ENCODE assay signal across 17 mouse cellular contexts in the genomic region with DNA sequence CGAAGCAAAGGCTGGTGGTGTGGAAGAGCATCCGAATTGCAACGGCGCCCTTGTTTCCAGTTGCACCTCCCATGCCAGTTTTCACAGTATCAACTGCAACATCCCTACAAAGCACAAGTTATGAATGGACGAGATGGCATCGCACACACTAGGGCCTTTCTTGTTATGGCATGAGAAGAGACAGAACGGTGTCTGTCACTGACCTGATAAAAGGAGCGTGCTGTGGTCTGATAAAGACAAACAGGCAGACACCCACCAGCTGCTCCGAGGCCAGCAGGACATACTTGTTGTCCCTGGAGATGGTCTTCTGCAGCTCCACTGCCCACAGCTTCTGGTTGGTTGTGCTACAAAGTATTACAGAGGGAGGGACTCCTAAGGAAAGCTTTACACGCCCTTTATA. TPM values are rescaled to one million over a fixed set of nuclear protein-coding genes. Genes with fewer than 3 reads are reported as not detected.
DNase-seq lines count a peak whose midpoint lies in the region; ATAC-seq and TF ChIP-seq lines count a peak whose summit lies in the region.
"Had no signal": no experiment of that assay in that cellular context is flagged by ENCODE, and none has a peak within 500 bp of the region (broad histone marks: within the 10 kb centered on the region; RNA-seq: fewer than 3 reads in every experiment).

No protein-coding gene starts in this region.

- 0 out of 2 replicates have a peak, but pooled peaks have one; percentile 53 for ATAC-seq in intestine, embryonic 15.5 days
- ATAC-seq in intestine, postnatal 0 days = no peak
- peak; percentile 99 for ATAC-seq in liver, embryonic 12.5 days
- no peak for ATAC-seq in hindbrain, embryonic 13.5 days (ENCODE audit: low FRiP score)
- no peak for ATAC-seq in forebrain, embryonic 12.5 days (ENCODE audit: low FRiP score)

- 89% methylated on average over 10 of the region's 10 CpGs for WGBS in intestine, embryonic 15.5 days
- WGBS in intestine, postnatal 0 days = 93% methylated on average over 10 of the region's 10 CpGs
- WGBS in liver, embryonic 12.5 days (ENCODE audit: insufficient replicate concordance) = 31% methylated on average over 10 of the region's 10 CpGs
- 93% methylated on average over 10 of the region's 10 CpGs for WGBS in hindbrain, embryonic 13.5 days
- WGBS in forebrain, embryonic 12.5 days = 92% methylated on average over 10 of the region's 10 CpGs

- no peaks in the 10 kb centered on the region for H3K27me3 ChIP-seq in intestine, embryonic 15.5 days (replicated peaks)
- H3K27me3 ChIP-seq in intestine, postnatal 0 days (replicated peaks; ENCODE audit: control insufficient read depth, insufficient read depth, low read length) = no peaks in the 10 kb centered on the region
- no peaks in the 10 kb centered on the region for H3K27me3 ChIP-seq in liver, embryonic 12.5 days (replicated peaks)
- H3K27me3 ChIP-seq in hindbrain, embryonic 13.5 days = no peaks in the 10 kb centered on the region
- no peaks in the 10 kb centered on the region for H3K27me3 ChIP-seq in forebrain, embryonic 12.5 days
- H3K27me3 ChIP-seq: limb, embryonic 15.5 days; neural tube, embryonic 12.5 days had no signal

- H3K4me3 ChIP-seq in intestine, embryonic 15.5 days (replicated peaks) = no peak overlapping the region
- no peak overlapping the region for H3K4me3 ChIP-seq in intestine, postnatal 0 days (ENCODE audit: low read depth, low read length)
- H3K4me3 ChIP-seq in liver, embryonic 12.5 days = 0 out of 2 replicates have a peak overlapping the region, but pooled peaks have one; percentile 7
- H3K4me3 ChIP-seq in hindbrain, embryonic 13.5 days = no peak overlapping the region
- H3K4me3 ChIP-seq in forebrain, embryonic 12.5 days (replicated peaks) = no peak overlapping the region
- H3K4me3 ChIP-seq: embryonic facial prominence, embryonic 10.5 days; hindbrain, embryonic 10.5 days; limb, embryonic 15.5 days; neural tube, embryonic 12.5 days had no signal

- no peak overlapping the region for H3K4me2 ChIP-seq in intestine, embryonic 15.5 days (replicated peaks)
- H3K4me2 ChIP-seq in intestine, postnatal 0 days (replicated peaks; ENCODE audit: low read depth) = no peak overlapping the region
- H3K4me2 ChIP-seq in liver, embryonic 12.5 days = peak overlapping the region; percentile 64
- no peak overlapping the region for H3K4me2 ChIP-seq in hindbrain, embryonic 13.5 days
- no peak overlapping the region for H3K4me2 ChIP-seq in forebrain, embryonic 12.5 days
- H3K4me2 ChIP-seq: limb, embryonic 15.5 days; neural tube, embryonic 12.5 days had no signal

- no peak for TF ChIP-seq CTCF in intestine, postnatal 0 days (IDR thresholded peaks at IDR 0.05; ENCODE audit: low read depth)

- peaks cover 2% of the 10 kb centered on the region for H3K36me3 ChIP-seq in intestine, embryonic 15.5 days
- peaks cover 58% of the 10 kb centered on the region for H3K36me3 ChIP-seq in intestine, postnatal 0 days (ENCODE audit: control insufficient read depth, insufficient read depth)
- H3K36me3 ChIP-seq in liver, embryonic 12.5 days = peaks cover 82% of the 10 kb centered on the region
- H3K36me3 ChIP-seq in hindbrain, embryonic 13.5 days = peaks cover 73% of the 10 kb centered on the region
- H3K36me3 ChIP-seq in forebrain, embryonic 12.5 days (replicated peaks) = peaks cover 39% of the 10 kb centered on the region

- H3K27ac ChIP-seq in intestine, embryonic 15.5 days = no peak overlapping the region
- H3K27ac ChIP-seq in intestine, postnatal 0 days (ENCODE audit: low read depth, low read length) = no peak overlapping the region
- H3K27ac ChIP-seq in liver, embryonic 12.5 days = peak overlapping the region; percentile 88
- H3K27ac ChIP-seq in hindbrain, embryonic 13.5 days = no peak overlapping the region
- H3K27ac ChIP-seq in forebrain, embryonic 12.5 days = no peak overlapping the region
- H3K27ac ChIP-seq: embryonic facial prominence, embryonic 10.5 days; hindbrain, embryonic 10.5 days; limb, embryonic 15.5 days; neural tube, embryonic 12.5 days had no signal

- no peaks in the 10 kb centered on the region for H3K9me3 ChIP-seq in intestine, embryonic 15.5 days
- no peaks in the 10 kb centered on the region for H3K9me3 ChIP-seq in intestine, postnatal 0 days (ENCODE audit: control insufficient read depth)
- no peaks in the 10 kb centered on the region for H3K9me3 ChIP-seq in liver, embryonic 12.5 days (replicated peaks)
- H3K9me3 ChIP-seq in hindbrain, embryonic 13.5 days = no peaks in the 10 kb centered on the region
- H3K9me3 ChIP-seq in forebrain, embryonic 12.5 days = no peaks in the 10 kb centered on the region
- H3K9me3 ChIP-seq: embryonic facial prominence, embryonic 10.5 days; hindbrain, embryonic 10.5 days; limb, embryonic 15.5 days; neural tube, embryonic 12.5 days had no signal

- DNase-seq in c-Kit-positive CD71-positive TER-119-negative erythroid progenitor cells, embryonic 14.5 days (ENCODE audit: low read depth) = peak; percentile 81
- DNase-seq in spleen, postnatal 36 days (ENCODE audit: low spot score in 2 of 2) = peak; percentile 34 to 58
- DNase-seq in right cerebral cortex, postnatal 4 days = no peak
- DNase-seq: B cell, adult 2 months; cerebellum, adult 11-12 months; cerebellum, postnatal 25 days; gastrocnemius, postnatal 14 days; lung, postnatal 14 days had no signal

- no peak overlapping the region for H3K9ac ChIP-seq in intestine, embryonic 15.5 days
- H3K9ac ChIP-seq in intestine, postnatal 0 days (ENCODE audit: low read depth, low read length) = no peak overlapping the region
- H3K9ac ChIP-seq in liver, embryonic 12.5 days = peak overlapping the region; percentile 50
- H3K9ac ChIP-seq in hindbrain, embryonic 13.5 days = no peak overlapping the region
- H3K9ac ChIP-seq in forebrain, embryonic 12.5 days = no peak overlapping the region
- H3K9ac ChIP-seq: limb, embryonic 15.5 days; neural tube, embryonic 12.5 days had no signal

- no peaks in the 10 kb centered on the region for H3K4me1 ChIP-seq in intestine, embryonic 15.5 days (replicated peaks)
- no peaks in the 10 kb centered on the region for H3K4me1 ChIP-seq in intestine, postnatal 0 days (replicated peaks; ENCODE audit: control insufficient read depth, insufficient read depth, low read length)
- H3K4me1 ChIP-seq in liver, embryonic 12.5 days = peaks cover 35% of the 10 kb centered on the region
- no peaks in the 10 kb centered on the region for H3K4me1 ChIP-seq in hindbrain, embryonic 13.5 days (replicated peaks)
- no peaks in the 10 kb centered on the region for H3K4me1 ChIP-seq in forebrain, embryonic 12.5 days
- H3K4me1 ChIP-seq: embryonic facial prominence, embryonic 10.5 days; hindbrain, embryonic 10.5 days; limb, embryonic 15.5 days; neural tube, embryonic 12.5 days had no signal

RNA-seq across cellular contexts. Expression of gene Cfap298, which starts 29.4 kb away (rescaled TPM):
- polyA plus RNA-seq in intestine, embryonic 15.5 days (2015; fragmentation: Nextera tagmentation; extraction: Ambion mirVana) = 36.1 and 42.4 TPM in 2 replicates
- 20.1 and 22.1 TPM in 2 replicates for polyA plus RNA-seq in intestine, postnatal 0 days (2015; fragmentation: Nextera tagmentation; extraction: Ambion mirVana)
- polyA plus RNA-seq in liver, embryonic 12.5 days (2016; fragmentation: Nextera tagmentation; extraction: Ambion mirVana) = 41.4 and 44.0 TPM in 2 replicates
- polyA plus RNA-seq in hindbrain, embryonic 13.5 days (2015; fragmentation: Nextera tagmentation; extraction: Ambion mirVana) = 47.4 and 57.4 TPM in 2 replicates
- 49.6 and 51.0 TPM in 2 replicates for polyA plus RNA-seq in forebrain, embryonic 12.5 days (2016; fragmentation: Nextera tagmentation; extraction: Ambion mirVana)

RNA-seq across cellular contexts. Expression of gene Synj1, which starts 46.8 kb away (rescaled TPM):
- 11.5 and 14.8 TPM in 2 replicates for polyA plus RNA-seq in intestine, embryonic 15.5 days (2015; fragmentation: Nextera tagmentation; extraction: Ambion mirVana)
- 15.8 and 16.6 TPM in 2 replicates for polyA plus RNA-seq in intestine, postnatal 0 days (2015; fragmentation: Nextera tagmentation; extraction: Ambion mirVana)
- polyA plus RNA-seq in liver, embryonic 12.5 days (2016; fragmentation: Nextera tagmentation; extraction: Ambion mirVana) = 19.8 and 20.5 TPM in 2 replicates
- 40.5 and 41.4 TPM in 2 replicates for polyA plus RNA-seq in hindbrain, embryonic 13.5 days (2015; fragmentation: Nextera tagmentation; extraction: Ambion mirVana)
- polyA plus RNA-seq in forebrain, embryonic 12.5 days (2016; fragmentation: Nextera tagmentation; extraction: Ambion mirVana) = 25.2 and 26.6 TPM in 2 replicates

Comparison
In these comparisons a context has a peak if more than half of its experiments do, and no peak if none do; other contexts are left out.
1. ATAC-seq: peak in intestine, embryonic 15.5 days (single experiment) and liver, embryonic 12.5 days (single experiment); none in intestine, postnatal 0 days (single experiment), hindbrain, embryonic 13.5 days (single experiment) and forebrain, embryonic 12.5 days (single experiment).